Mouse (Mus musculus) CH12.LX (cell line): ENCODE data around the gene Pbrm1. TPM values are rescaled to one million over a fixed set of nuclear protein-coding genes. Genes with fewer than 3 reads are reported as not detected.
A peak's percentile ranks its signal among the peaks of the same experiment; 100 is the strongest.

Experiments
- DNase-seq: peaks from one replicate; pipeline ENCODE4 v3.0.0-alpha.2; 2013; ENCODE audit errors: extremely low read depth
- H3K27ac ChIP-seq: 2 replicates; pipeline ENCODE4 v1.5.1; 2012; ENCODE audit warnings: low read depth, mild to moderate bottlenecking, control low read depth, moderate library complexity; ENCODE audit not compliant: insufficient read depth
- H3K27me3 ChIP-seq: replicated peaks from 2 replicates; pipeline ENCODE3; 2012; ENCODE audit warnings: inconsistent platforms
- H3K36me3 ChIP-seq, 2 experiments: replicated peaks in 1 of 2; 2 replicates each; pipeline versions ENCODE3 to v1.6.1; 2012; ENCODE audit warnings: inconsistent platforms in 1 of 2, low read length in 1 of 2, mild to moderate bottlenecking in 1 of 2, mixed read lengths in 1 of 2, moderate library complexity in 1 of 2; ENCODE audit not compliant: control insufficient read depth in 1 of 2, insufficient read depth in 1 of 2
- H3K4me1 ChIP-seq, 2 experiments: 2 replicates each; pipeline ENCODE4 v1.6.1; 2012; ENCODE audit warnings: inconsistent platforms in 1 of 2, moderate library complexity in 1 of 2; ENCODE audit not compliant: insufficient read depth in 2 of 2, control insufficient read depth in 1 of 2
- H3K4me2 ChIP-seq: 2 replicates; pipeline ENCODE4 v1.6.1; 2012; ENCODE audit warnings: low read depth, mild to moderate bottlenecking, control low read depth; ENCODE audit not compliant: poor library complexity, insufficient read depth, severe bottlenecking
- H3K4me3 ChIP-seq, 3 experiments: fragments of 150-350 bp in 1 of 3; sonication (generic) in 1 of 3; replicated peaks in 1 of 3; 2 replicates each; pipeline versions ENCODE3 to v1.5.1; 2011 to 2012; ENCODE audit warnings: low read depth in 2 of 3, low read length in 2 of 3, mild to moderate bottlenecking in 2 of 3, moderate library complexity in 2 of 3, control low read depth in 1 of 3, improper control_type of control experiment in 1 of 3, inconsistent platforms in 1 of 3, mixed read lengths in 1 of 3; ENCODE audit not compliant: poor library complexity in 1 of 3
- H3K79me2 ChIP-seq: replicated peaks from 2 replicates; pipeline ENCODE4 v1.6.1; 2012; ENCODE audit warnings: mild to moderate bottlenecking, moderate library complexity; ENCODE audit not compliant: control insufficient read depth, poor library complexity, insufficient read depth, severe bottlenecking; ENCODE audit errors: extremely low read depth
- H3K9ac ChIP-seq: 2 replicates; pipeline ENCODE4 v1.6.1; 2012; ENCODE audit warnings: low read depth, mild to moderate bottlenecking, control low read depth, moderate library complexity; ENCODE audit not compliant: insufficient read depth
- H3K9me3 ChIP-seq: replicated peaks from 2 replicates; pipeline ENCODE3; 2012; ENCODE audit warnings: low read length, inconsistent platforms, mixed read lengths
- CHD1 ChIP-seq: IDR thresholded peaks from 2 replicates; pipeline ENCODE4 v1.6.1; 2012; ENCODE audit warnings: low read depth, low read length, improper control_type of control experiment, inconsistent platforms
- CTCF ChIP-seq, 2 experiments: IDR thresholded peaks in 1 of 2; conservative IDR thresholded peaks in 1 of 2; 2 replicates each; pipeline ENCODE4 v1.5.1; 2011 to 2012; ENCODE audit warnings: low read depth in 2 of 2, low read length in 2 of 2, improper control_type of control experiment in 1 of 2, inconsistent platforms in 1 of 2, mild to moderate bottlenecking in 1 of 2, moderate library complexity in 1 of 2
- E2F4 ChIP-seq: IDR thresholded peaks from 2 replicates; pipeline ENCODE4 v1.6.1; 2011; ENCODE audit warnings: low read depth, low read length, improper control_type of control experiment; ENCODE audit not compliant: insufficient replicate concordance
- ELF1 ChIP-seq: IDR thresholded peaks from 2 replicates; pipeline ENCODE4 v1.6.1; 2014; ENCODE audit warnings: low read depth, mild to moderate bottlenecking, inconsistent platforms, low read length, improper control_type of control experiment
- GABPA ChIP-seq: IDR thresholded peaks from 2 replicates; pipeline ENCODE4 v1.6.1; 2012; ENCODE audit warnings: low read depth, low read length, improper control_type of control experiment, inconsistent platforms; ENCODE audit not compliant: insufficient replicate concordance
- IRF4 ChIP-seq: IDR thresholded peaks from 2 replicates; pipeline ENCODE4 v1.6.1; 2014; ENCODE audit warnings: low read depth, mild to moderate bottlenecking, inconsistent platforms, low read length, improper control_type of control experiment
- JUND ChIP-seq: conservative IDR thresholded peaks from 2 replicates; pipeline ENCODE4 v1.6.1; 2011; ENCODE audit warnings: low read depth, low read length, improper control_type of control experiment
- MAFK ChIP-seq: IDR thresholded peaks from 2 replicates; pipeline ENCODE4 v1.6.1; 2011; ENCODE audit warnings: low read length, improper control_type of control experiment; ENCODE audit not compliant: insufficient replicate concordance
- MAX ChIP-seq: IDR thresholded peaks from 2 replicates; pipeline ENCODE4 v1.6.1; 2011; ENCODE audit warnings: low read length, improper control_type of control experiment
- MAZ ChIP-seq: IDR thresholded peaks from 2 replicates; pipeline ENCODE4 v1.6.1; 2012; ENCODE audit warnings: low read depth, mild to moderate bottlenecking, inconsistent platforms, low read length, improper control_type of control experiment, moderate library complexity
- MEF2A ChIP-seq: IDR thresholded peaks from 2 replicates; pipeline ENCODE4 v1.6.1; 2014; ENCODE audit warnings: low read depth, mild to moderate bottlenecking, inconsistent platforms, low read length, improper control_type of control experiment, borderline replicate concordance
- MXI1 ChIP-seq: IDR thresholded peaks from 2 replicates; pipeline ENCODE4 v1.6.1; 2011; ENCODE audit warnings: mild to moderate bottlenecking, low read depth, low read length, improper control_type of control experiment
- MYC ChIP-seq: IDR thresholded peaks from 2 replicates; pipeline ENCODE4 v1.6.1; 2011; ENCODE audit warnings: low read depth, mild to moderate bottlenecking, improper control_type of control experiment, low read length
- NRF1 ChIP-seq: IDR thresholded peaks from 2 replicates; pipeline ENCODE4 v1.6.1; 2014; ENCODE audit warnings: low read depth, mild to moderate bottlenecking, inconsistent platforms, low read length, improper control_type of control experiment, moderate library complexity
- POLR2AphosphoS2 ChIP-seq: IDR thresholded peaks from 2 replicates; pipeline ENCODE4 v1.6.1; 2011; ENCODE audit warnings: low read depth, low read length, improper control_type of control experiment
- RAD21 ChIP-seq: IDR thresholded peaks from 2 replicates; pipeline ENCODE4 v1.6.1; 2011; ENCODE audit warnings: low read depth, mild to moderate bottlenecking, low read length, improper control_type of control experiment, moderate library complexity
- SMC3 ChIP-seq: IDR thresholded peaks from 2 replicates; pipeline ENCODE4 v1.6.1; 2011; ENCODE audit warnings: low read depth, low read length, improper control_type of control experiment
- USF1 ChIP-seq: IDR thresholded peaks from 2 replicates; pipeline ENCODE4 v1.6.1; 2014; ENCODE audit warnings: low read depth, mild to moderate bottlenecking, inconsistent platforms, low read length, improper control_type of control experiment
- ZC3H11A ChIP-seq: IDR thresholded peaks from 2 replicates; pipeline ENCODE4 v1.6.1; 2012; ENCODE audit warnings: low read depth, mild to moderate bottlenecking, inconsistent platforms, low read length, improper control_type of control experiment
- ZKSCAN1 ChIP-seq: IDR thresholded peaks from 2 replicates; pipeline ENCODE4 v1.6.1; 2012; ENCODE audit warnings: low read depth, inconsistent platforms, low read length, improper control_type of control experiment, borderline replicate concordance
- dilution Hi-C: fragments of 300-500 bp; cut with MboI; formaldehyde crosslinking; loops from 2 replicates; pipeline ENCODE4 v1.14.3; 2020; ENCODE audit warnings: low sequenced_read_pairs; ENCODE audit not compliant: extremely low pct_unique_long_range_greater_than_20kb, extremely low pct_ligation_motif_present
- in situ Hi-C: fragments of 300-500 bp; cut with MboI; formaldehyde crosslinking; loops from 3 replicates; pipeline ENCODE4 v1.14.3; 2019; ENCODE audit warnings: low sequenced_read_pairs, low pct_ligation_motif_present, low pct_unique_long_range_greater_than_20kb, mixed read lengths
- polyA plus RNA-seq: library from polyadenylated mRNA; unstranded; fragments of >175 nt; gene quantifications from 2 replicates; pipeline ENCODE4 v1.2.1, GENCODE M21; 2012; ENCODE audit warnings: low read depth; ENCODE audit not compliant: insufficient read length
- total RNA-seq, 2 experiments: library from RNA; depleted of rRNA; stranded (reverse); fragments of 300-350 nt in 1 of 2; fragments of >200 nt in 1 of 2; gene quantifications; 2 replicates each; pipeline ENCODE4 v1.2.3; 2012 to 2014

The Pbrm1 gene
- total and polyA plus RNA-seq, 3 experiments = 20.4 to 28.8 (median 22.6) TPM

DNA sequence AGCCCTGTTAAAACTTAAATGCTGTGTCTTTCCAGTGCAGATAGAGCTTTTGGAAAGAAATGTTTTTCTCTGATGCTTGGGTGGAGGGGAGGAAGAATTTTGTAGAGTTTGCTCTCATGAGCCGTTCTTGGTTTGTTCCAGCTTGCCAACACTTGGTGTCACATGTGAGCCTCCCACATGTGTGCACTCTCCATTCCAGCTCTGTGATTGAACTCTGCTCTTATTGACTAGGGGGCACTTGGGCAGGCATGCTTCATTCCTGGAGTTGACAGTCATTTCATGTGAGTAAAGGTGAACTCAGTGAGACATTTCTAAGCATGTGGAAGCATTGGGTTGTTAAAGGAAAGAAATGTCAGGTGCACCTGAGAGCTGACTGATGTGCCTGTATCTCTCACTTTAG is 3.6 kb downstream of the Pbrm1 start:
- Histone ChIP-seq H3K9me3 (peaks cover 2% of the 10 kb centered on the region), H3K27me3 (no peaks in the 10 kb centered on the region), H3K36me3 (peaks cover 13 to 48% of the 10 kb centered on the region in 2 experiments), H3K4me3 (no peak overlapping the region), H3K4me1 (peaks cover 2 to 38% of the 10 kb centered on the region in 2 experiments; a peak in 3 of 4 replicates), H3K79me2 (peaks cover 37% of the 10 kb centered on the region), H3K9ac (no peak overlapping the region), H3K27ac (no peak overlapping the region), H3K4me2 (no peak overlapping the region)
- dilution Hi-C loops (no loop called here), in situ Hi-C loops (no loop called here)
- TF ChIP-seq CTCF (conservative IDR thresholded peaks at IDR 0.05 in 1 of 2, IDR thresholded peaks at IDR 0.05 in 1 of 2; ENCODE audit: low read depth in 2 of 2, low read length in 2 of 2) (peak in 1 of 2 experiments; percentile 34; a peak in 2 of 4 replicates), POLR2AphosphoS2 (no peak), MAX (peak; percentile 66; the same call in 1 of the 2 replicates), USF1 (no peak), IRF4 (0 out of 2 replicates have a peak, but pooled peaks have one; percentile 9), MYC (peak; percentile 58), NRF1 (no peak), MXI1 (peak; percentile 55; the same call in 1 of the 2 replicates)
- no peak for DNase-seq

DNA sequence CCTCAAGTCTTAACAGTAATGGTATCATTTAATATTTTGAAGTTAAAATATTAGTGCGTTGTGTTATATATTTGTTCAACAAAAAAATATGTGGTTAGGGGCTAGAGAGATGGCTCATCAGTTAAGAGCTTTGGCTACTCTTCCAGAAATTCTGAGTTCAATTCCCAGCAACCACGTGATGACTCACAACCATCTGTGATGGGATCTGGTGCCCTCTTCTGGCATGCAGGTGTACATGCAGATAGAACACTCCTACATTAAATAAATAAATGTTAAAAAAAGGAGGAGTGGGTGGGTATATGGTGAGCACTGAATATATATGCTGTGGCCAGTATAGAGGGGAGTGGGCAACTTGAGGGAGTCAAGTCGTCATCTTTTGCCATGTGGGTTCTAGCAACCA is 6.8 kb downstream of the Pbrm1 start:
- no peak for DNase-seq
- dilution Hi-C loops (no loop called here), in situ Hi-C loops (no loop called here)
- TF ChIP-seq JUND (peak; percentile 54), RAD21 (peak; percentile 10), CTCF (conservative IDR thresholded peaks at IDR 0.05 in 1 of 2, IDR thresholded peaks at IDR 0.05 in 1 of 2; ENCODE audit: low read depth in 2 of 2, low read length in 2 of 2) (peak in 1 of 2 experiments; percentile 49; a peak in 3 of 4 replicates), CHD1 (no peak)
- Histone ChIP-seq H3K36me3 (peaks cover 18 to 68% of the 10 kb centered on the region in 2 experiments), H3K4me2 (no peak overlapping the region), H3K9ac (no peak overlapping the region), H3K79me2 (peaks cover 15% of the 10 kb centered on the region), H3K27me3 (no peaks in the 10 kb centered on the region), H3K9me3 (peaks cover 2% of the 10 kb centered on the region), H3K4me1 (peaks cover 0 to 31% of the 10 kb centered on the region in 2 experiments; a peak in 3 of 4 replicates), H3K27ac (no peak overlapping the region), H3K4me3 (no peak overlapping the region)

DNA sequence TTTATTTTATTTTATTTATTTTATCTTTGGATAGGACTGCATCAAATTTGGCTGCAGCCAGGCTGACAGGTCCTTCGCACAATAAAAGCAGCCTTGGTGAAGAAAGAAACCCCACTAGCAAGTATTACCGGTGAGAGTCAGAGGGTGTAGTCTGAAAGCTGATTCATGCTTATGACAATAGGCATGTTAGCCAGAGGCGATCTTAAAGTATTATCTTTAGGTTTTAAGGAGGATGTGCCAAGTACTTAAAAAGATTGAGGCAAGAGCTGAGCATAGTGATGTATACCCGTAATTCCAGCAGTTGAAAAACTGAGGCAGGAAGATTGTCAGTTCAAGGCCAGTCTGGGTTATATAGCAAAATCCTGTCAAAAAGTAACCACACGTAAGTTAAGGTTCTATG is 26.4 kb downstream of the Pbrm1 start:
- in situ Hi-C loops = no loop called here
- H3K9me3 ChIP-seq = no peaks in the 10 kb centered on the region
- no peaks in the 10 kb centered on the region for H3K27me3 ChIP-seq
- no peak overlapping the region for H3K9ac ChIP-seq
- TF ChIP-seq SMC3 = no peak
- TF ChIP-seq USF1 = no peak
- no peak for TF ChIP-seq ZC3H11A
- TF ChIP-seq ELF1 = no peak
- no peak for TF ChIP-seq RAD21
- TF ChIP-seq MAX = no peak
- no peak for TF ChIP-seq NRF1
- TF ChIP-seq MEF2A = no peak
- TF ChIP-seq GABPA = no peak
- TF ChIP-seq ZKSCAN1 = no peak
- TF ChIP-seq E2F4 = no peak
- no peak for TF ChIP-seq MAFK
- no peak for TF ChIP-seq MAZ
- no peak for TF ChIP-seq MYC
- no peak for DNase-seq
- H3K4me2 ChIP-seq = no peak overlapping the region
- H3K36me3 ChIP-seq = peaks cover 34 to 71% of the 10 kb centered on the region in 2 experiments
- dilution Hi-C loops = no loop called here
- H3K4me1 ChIP-seq = peaks cover 0 to 8% of the 10 kb centered on the region in 2 experiments; a peak in 1 of 4 replicates
- H3K4me3 ChIP-seq = no peak overlapping the region
- 0 out of 2 replicates have a peak, but pooled peaks cover 2% of the 10 kb centered on the region for H3K79me2 ChIP-seq
- H3K27ac ChIP-seq = no peak overlapping the region
